Mouse (Mus musculus): ENCODE data around the gene Spin4.

The Spin4 gene

DNA sequence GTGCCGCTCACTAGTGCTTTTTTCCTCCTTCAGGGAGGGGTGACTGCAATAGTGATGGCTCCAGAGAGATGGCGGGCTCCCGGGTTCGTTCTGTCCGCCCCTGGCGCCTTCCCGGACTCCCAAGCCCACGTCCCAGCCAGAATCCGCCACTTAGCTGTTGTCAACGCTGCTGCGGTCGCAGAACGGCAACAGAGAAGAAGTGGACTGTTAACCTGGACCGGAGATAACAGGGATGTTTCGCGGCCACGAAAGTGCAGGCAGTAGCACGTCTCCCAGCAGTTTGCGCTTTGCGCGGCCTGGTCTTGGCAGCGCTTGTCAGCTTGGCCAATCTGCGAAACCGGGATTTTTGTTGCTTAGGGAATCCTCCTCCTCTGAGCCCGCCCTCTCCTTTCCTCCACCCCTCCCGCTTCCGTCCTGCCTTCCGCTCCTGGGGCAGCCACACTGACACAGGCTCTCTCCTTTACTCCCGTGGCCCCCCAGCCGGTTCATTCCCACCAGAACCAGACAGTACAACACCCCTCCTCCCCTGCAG is at the start of gene Spin4:
Gene Spin4 (minus strand): TSS at position 322 of the 532 bp plus-strand sequence.
- DNase-seq (ENCODE audit: low read depth) = peak; percentile 61

DNA sequence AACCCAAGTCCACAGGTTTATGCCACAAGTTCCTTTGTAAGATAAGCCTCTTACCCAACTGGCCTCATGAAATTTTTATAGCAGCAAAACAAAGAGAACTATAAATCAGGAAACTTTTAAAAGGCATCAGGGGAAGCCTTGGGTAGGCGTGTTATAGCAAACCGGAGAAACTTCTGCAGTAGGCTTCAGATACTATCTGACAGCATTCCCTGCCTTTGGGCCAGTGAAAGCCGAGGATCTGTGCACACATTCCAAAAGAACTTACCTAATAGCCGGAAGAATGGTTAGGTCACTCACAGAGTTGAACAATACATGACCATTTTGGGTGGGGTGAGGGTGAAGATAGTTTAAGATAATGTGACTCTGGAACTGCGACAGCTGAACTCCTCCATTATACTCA is 1.4 kb upstream of the Spin4 start:
- DNase-seq (ENCODE audit: low read depth) = no peak

GRCm38 (mm10) chrX:95025779-95026360 is 612 bp downstream of the Spin4 start:
- DNase-seq (ENCODE audit: low read depth) = no peak

GRCm38 (mm10) chrX:95012033-95012432 is 14.4 kb downstream of the Spin4 start:
- DNase-seq (ENCODE audit: low read depth) = no peak

DNA sequence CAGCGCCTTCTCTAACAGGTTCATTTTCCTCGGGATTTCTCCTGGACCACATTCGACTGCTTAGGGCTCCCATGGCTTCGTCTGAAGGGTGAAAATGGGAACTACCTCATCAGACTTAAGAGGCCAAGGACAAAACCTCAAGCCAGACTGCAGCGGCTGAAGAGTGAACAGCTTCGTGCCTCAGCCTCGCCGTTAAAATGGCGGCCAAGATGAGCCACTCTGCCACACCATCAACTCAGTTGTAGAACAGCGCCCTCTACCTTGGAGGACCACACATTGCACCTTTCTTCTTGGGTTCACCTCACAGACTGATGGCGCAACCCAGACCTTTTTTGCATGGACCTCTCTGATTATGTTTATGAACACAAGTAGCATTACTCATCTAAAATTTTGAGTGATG is 27.6 kb downstream of the Spin4 start:
- no peak for DNase-seq (ENCODE audit: low read depth)

- no peak for DNase-seq (ENCODE audit: low read depth)
Measured at GRCm38 (mm10) chrX:94994113-94994512, 32.4 kb downstream of the Spin4 start.

GRCm38 (mm10) chrX:94990903-94991302 is 35.6 kb downstream of the Spin4 start:
- no peak for DNase-seq (ENCODE audit: low read depth)

GRCm38 (mm10) chrX:94990080-94990825 is 36.2 kb downstream of the Spin4 start:
- DNase-seq (ENCODE audit: low read depth) = no peak

Data from fibroblast of lung, adult 2 months (primary cell).